Mouse (Mus musculus) lung, adult 2 months (tissue): ENCODE measurements at regions not wholly inside any gene's neighbourhood (a gene's known extent, or its start where the extent isn't known, plus 50 kb on each side); places are given as distances from the start of the nearest gene placed in this dataset.

ENCODE experiments used
- DNase-seq: peaks from one replicate; pipeline ENCODE4 v3.0.0; 2022
- H3K4me1 ChIP-seq: fragments of 200-500 bp; 2 replicates; pipeline ENCODE4 v1.6.1; 2011; ENCODE audit warnings: low read length; ENCODE audit not compliant: control insufficient read depth, insufficient read depth
- H3K4me3 ChIP-seq: fragments of 200-500 bp; replicated peaks from 2 replicates; pipeline ENCODE3; 2011; ENCODE audit warnings: low read depth, mild to moderate bottlenecking, control low read depth, low read length; ENCODE audit errors: extremely low read depth
- CTCF ChIP-seq: fragments of 200-500 bp; IDR thresholded peaks from 2 replicates; pipeline ENCODE4 v1.5.1; 2011; ENCODE audit warnings: mild to moderate bottlenecking, low read length, control low read depth; ENCODE audit not compliant: insufficient read depth
- POLR2A ChIP-seq: fragments of 200-500 bp; IDR thresholded peaks from 2 replicates; pipeline ENCODE4 v1.6.1; 2011; ENCODE audit warnings: low read depth, mild to moderate bottlenecking, control low read depth, low read length, borderline replicate concordance; ENCODE audit errors: extremely low read depth
- WGBS: fragments of 180-500 bp; shearing (Covaris S2); methylation state at CpG from one replicate; pipeline ENCODE4 v1.1.7; 2018; 5-methylcytosine and 5-hydroxymethylcytosine counted together

- TF ChIP-seq CTCF (no peak), POLR2A (no peak)
- H3K4me3 ChIP-seq: no peak overlapping the region
- WGBS: 17% methylated on average over 13 of the region's 13 CpGs
Observed at GRCm38 (mm10) chr11:111583606-111584005, 517.6 kb downstream of the Kcnj2 start.

DNA sequence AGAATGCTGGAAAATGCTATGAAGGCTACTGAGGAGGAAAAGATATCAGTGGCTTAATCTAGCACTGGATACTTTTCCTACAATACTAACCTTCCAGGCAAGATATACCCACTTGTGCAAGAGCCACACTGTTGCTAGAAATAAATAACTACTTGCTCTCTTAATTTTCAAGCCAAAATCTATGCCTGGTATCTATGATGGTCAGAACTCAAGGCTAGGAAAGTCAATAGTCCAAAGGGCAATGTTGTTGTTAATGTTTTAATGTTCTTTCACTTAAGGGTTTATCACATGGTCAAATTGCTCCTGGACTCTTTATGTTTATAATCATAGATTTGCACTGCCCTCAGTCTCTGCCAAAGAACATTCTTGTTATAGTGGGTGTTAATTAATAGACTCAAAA lies 533.5 kb downstream of the Kcnj2 start:
- Histone ChIP-seq H3K4me3 (no peak overlapping the region), H3K4me1 (no peaks in the 10 kb centered on the region)
- TF ChIP-seq POLR2A: no peak
- TF ChIP-seq CTCF: no peak
- no peak for DNase-seq

More at GRCm38 (mm10) chr11:111583606-111584005, 517.6 kb downstream of the Kcnj2 start:
- no peaks in the 10 kb centered on the region for H3K4me1 ChIP-seq
- no peak for DNase-seq

- no peak for DNase-seq
- no peak for TF ChIP-seq POLR2A
- no peak for TF ChIP-seq CTCF
- H3K4me1 ChIP-seq: no peaks in the 10 kb centered on the region
- H3K4me3 ChIP-seq: no peak overlapping the region
- WGBS: 80% methylated on average over 11 of the region's 11 CpGs
Observed at GRCm38 (mm10) chr11:111605146-111605545, 539.2 kb downstream of the Kcnj2 start.

- 47% methylated on average over 5 of the region's 5 CpGs for WGBS
- no peaks in the 10 kb centered on the region for H3K4me1 ChIP-seq
- H3K4me3 ChIP-seq: no peak overlapping the region
- no peak for TF ChIP-seq CTCF
- TF ChIP-seq POLR2A: no peak
- no peak for DNase-seq
Observed at GRCm38 (mm10) chr11:111610522-111611015, 544.6 kb downstream of the Kcnj2 start.

DNA sequence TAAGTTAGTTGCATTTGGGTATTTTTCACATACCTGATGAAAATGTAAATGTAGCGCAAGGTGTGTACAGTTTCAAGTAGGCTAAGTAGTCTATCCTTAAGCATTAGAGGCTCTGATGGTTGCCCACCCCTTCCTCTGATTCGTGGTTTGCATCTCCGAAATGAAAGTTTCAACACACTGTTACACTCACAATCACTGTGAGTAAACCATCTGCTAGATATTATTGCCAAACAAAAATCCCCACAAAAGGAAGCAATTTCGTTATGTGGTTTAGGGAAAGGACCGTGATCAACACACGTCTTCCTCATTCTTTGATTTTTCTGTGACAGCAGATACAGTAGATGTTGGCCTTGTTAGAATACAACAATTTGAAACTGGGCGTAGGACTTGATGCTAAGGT lies 577.6 kb downstream of the Kcnj2 start:
- no peak overlapping the region for H3K4me3 ChIP-seq
- TF ChIP-seq POLR2A (no peak), CTCF (no peak)
- DNase-seq: no peak
- no peaks in the 10 kb centered on the region for H3K4me1 ChIP-seq
- 81% methylated on average over 7 of the region's 7 CpGs for WGBS

DNA sequence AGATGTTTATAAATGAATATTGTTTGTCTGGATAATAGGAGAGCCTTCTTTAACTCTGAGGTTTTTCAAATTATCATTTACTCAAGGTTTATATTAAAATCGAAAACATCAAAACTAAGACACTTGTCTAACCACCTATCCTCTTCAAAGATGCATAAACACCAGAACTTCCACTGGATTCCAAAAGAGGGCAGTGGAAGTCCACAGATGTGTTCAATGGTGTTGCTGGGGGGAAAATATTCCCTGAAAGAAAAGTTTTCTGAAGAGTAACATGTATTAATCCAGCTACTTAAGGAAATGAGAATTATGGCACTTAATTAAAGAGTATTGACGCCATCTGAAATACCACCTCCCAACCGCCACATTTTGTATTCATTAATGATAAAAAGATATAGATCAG lies 586.9 kb downstream of the Kcnj2 start:
- TF ChIP-seq CTCF (no peak), POLR2A (no peak)
- Histone ChIP-seq H3K4me1 (no peaks in the 10 kb centered on the region), H3K4me3 (no peak overlapping the region)
- no peak for DNase-seq
- WGBS: 51% methylated on average over 3 of the region's 3 CpGs

- WGBS: 93% methylated on average over 9 of the region's 9 CpGs
- DNase-seq: no peak
- Histone ChIP-seq H3K4me1 (no peaks in the 10 kb centered on the region), H3K4me3 (no peak overlapping the region)
- no peak for TF ChIP-seq POLR2A
- TF ChIP-seq CTCF: no peak
Observed at GRCm38 (mm10) chr11:111657778-111658177, 591.8 kb downstream of the Kcnj2 start.

GRCm38 (mm10) chr11:111658362-111659309 lies 592.7 kb downstream of the Kcnj2 start:
- no peak for TF ChIP-seq CTCF
- no peak for TF ChIP-seq POLR2A
- no peaks in the 10 kb centered on the region for H3K4me1 ChIP-seq
- WGBS: 76% methylated on average over 15 of the region's 15 CpGs
- DNase-seq: no peak
- H3K4me3 ChIP-seq: no peak overlapping the region

DNA sequence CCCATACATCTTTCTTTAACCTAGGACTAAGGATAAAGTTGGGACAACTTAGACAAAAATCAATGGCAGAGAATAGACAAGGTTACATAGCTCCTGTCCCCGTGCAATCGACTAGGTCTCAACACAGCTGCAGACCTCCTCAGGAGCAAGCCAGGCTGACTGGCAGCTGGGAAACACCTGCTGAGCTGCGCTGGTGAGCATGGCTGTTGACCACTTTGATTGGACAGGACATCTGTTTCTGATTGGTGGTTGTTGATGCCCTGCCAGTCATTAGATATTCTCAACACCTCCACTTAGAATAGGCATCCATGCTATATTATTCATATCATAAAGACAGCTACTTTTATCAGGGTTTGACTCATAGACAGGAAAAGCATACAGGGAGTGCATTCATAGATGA lies 597.3 kb downstream of the Kcnj2 start:
- TF ChIP-seq CTCF (no peak), POLR2A (no peak)
- H3K4me1 ChIP-seq: no peaks in the 10 kb centered on the region
- WGBS: 69% methylated on average over 3 of the region's 3 CpGs
- H3K4me3 ChIP-seq: no peak overlapping the region
- DNase-seq: no peak

- Histone ChIP-seq H3K4me1 (no peaks in the 10 kb centered on the region), H3K4me3 (no peak overlapping the region)
- WGBS: 71% methylated on average over 6 of the region's 6 CpGs
- TF ChIP-seq POLR2A (no peak), CTCF (no peak)
- no peak for DNase-seq
Observed at GRCm38 (mm10) chr11:111666336-111666735, 600.4 kb downstream of the Kcnj2 start.
